Mouse (Mus musculus): ENCODE measurements at regions not wholly inside any gene's neighbourhood (a gene's known extent, or its start where the extent isn't known, plus 50 kb on each side); places are given as distances from the start of the nearest gene placed in this dataset.

DNA sequence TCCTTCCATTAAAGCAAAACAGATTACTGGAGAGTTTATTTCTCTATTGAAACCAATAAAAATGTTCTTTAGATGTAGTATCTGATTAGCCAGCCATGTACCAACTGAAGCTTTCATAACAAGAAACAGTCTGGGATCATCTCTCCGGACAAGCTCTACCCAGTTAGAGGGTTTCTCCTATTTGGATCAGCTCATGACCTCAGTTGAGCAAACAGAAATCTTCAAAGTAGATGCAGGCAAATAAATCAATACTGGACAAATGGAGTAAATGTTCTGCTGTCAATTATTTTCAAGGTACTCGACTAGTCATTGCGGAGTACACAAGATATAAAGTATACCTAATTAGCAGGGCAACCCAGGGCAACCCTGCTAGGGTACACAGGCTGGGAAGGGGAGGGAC lies 67.4 kb downstream of the Avpr1a start:
- DNase-seq = no peak

DNA sequence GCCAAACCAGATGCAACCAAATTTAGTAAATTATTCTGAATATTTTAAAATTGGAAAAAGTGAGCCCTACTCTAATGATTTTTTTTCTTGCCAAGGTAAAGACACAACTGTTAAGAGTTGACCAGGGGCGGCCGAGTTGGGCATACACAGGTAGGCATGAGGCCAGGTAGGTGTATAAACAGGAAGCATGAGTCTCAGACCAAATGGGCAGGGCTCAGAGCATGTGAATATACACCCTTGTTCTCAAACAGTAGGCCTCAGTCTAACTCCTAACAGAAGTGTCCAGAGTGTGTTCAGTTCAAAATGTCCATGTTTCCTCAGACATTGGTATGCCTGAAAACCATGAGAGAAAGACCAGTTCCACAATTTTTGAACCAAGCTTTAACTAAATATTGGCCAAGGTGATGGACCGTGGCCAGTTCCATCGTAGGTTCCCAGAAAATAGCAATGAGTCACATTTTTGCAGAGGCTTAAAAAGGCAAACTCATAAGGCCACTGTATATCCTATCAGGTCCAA lies 71.0 kb downstream of the Avpr1a start:
- no peak for DNase-seq

DNA sequence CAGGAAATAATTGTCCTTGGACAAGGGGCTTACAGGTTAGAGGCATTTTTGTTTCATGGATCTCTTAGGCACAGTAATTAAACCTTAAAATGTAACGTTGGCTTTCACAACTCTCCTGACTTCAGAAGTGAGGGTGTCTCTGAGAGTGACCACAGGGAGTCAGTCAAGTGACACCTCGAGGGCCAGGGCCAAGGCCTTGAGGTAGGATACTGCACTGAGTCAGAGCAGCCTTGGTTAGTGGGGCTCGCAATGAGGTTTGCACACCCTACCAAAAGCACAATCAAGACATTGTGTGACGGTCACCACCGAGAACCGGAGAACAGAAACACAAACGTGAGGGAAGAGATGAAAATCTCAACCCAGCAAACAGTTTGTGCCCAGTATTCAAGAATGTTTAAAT lies 71.7 kb downstream of the Avpr1a start:
- no peak for DNase-seq

DNA sequence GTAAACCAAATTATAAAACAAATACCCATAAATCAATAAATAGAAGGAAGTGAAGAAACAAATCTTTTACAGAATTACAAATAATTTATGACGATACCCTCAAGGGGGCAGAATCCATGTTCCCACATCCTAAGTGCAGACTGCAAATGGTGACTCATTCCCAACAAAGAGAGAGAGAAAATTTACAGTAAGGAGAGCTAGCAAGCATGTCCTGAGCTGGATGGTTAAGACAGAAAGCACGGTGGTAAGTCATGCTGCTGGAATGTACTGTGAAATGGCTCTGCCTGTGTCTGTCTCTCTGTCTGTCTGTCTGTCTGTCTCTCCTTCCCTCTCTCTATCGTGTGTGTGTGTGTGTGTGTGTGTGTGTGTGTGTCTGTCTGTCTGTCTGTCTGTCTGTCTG lies 74.3 kb downstream of the Avpr1a start:
- DNase-seq = no peak

DNA sequence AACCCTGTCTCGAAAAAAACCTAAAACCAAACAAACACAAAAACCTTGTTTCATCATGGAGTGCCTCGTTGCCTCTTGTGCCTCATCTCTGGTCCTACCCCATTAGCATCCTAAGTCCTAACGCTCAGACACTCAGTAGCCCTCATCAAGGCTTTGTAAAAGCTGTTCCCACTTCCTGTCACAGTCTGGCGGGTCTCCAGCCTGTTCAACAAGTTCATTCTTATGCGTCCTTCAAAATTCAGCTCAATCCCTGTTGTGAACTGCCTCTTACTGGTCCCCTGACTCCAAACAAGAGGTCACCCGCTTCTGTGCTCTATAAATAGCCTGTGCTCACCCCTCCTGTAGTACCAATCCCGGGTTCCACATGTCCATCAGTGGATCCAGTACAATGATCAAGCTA lies 77.1 kb downstream of the Avpr1a start:
- DNase-seq = peak; percentile 90

DNA sequence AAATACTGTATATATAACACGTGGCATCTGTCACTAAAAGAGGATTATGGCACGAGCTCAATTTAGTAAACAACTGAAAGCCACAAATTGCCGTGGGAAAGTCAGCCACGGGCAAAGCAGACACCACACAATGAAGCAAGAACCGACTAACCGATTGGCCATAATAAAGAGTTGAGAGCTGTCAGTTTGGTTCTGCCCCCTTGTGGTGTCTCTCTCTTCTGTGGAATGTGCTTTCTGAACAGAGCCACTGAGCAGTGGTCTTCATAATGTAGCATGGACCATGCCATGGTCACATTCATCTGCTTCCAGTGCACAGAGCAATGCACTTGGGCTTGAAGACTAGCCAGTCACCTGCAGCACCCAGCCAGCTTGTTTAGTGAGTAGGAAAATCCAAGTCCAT lies 77.5 kb downstream of the Avpr1a start:
- DNase-seq = no peak

DNA sequence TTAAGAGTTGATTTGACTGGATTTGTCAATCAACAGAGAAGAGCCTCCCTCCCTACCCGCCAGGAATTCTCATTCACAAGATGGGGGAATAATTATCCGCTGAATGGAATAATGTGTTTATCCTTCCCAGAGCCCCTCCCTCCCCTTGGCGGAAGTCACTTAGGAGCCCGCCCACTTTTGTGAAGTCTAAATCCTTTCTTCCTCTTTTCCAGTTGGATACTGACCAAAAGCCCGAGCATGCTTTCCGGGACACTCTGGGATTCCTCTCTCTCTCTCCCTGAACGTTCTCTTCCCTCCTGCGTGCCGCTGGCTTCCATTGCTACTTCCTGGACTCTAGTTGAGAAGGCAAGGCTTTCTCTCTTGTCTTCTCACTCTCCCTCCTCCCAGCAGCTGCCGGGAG lies 79.9 kb downstream of the Avpr1a start:
- DNase-seq = peak; percentile 90

DNA sequence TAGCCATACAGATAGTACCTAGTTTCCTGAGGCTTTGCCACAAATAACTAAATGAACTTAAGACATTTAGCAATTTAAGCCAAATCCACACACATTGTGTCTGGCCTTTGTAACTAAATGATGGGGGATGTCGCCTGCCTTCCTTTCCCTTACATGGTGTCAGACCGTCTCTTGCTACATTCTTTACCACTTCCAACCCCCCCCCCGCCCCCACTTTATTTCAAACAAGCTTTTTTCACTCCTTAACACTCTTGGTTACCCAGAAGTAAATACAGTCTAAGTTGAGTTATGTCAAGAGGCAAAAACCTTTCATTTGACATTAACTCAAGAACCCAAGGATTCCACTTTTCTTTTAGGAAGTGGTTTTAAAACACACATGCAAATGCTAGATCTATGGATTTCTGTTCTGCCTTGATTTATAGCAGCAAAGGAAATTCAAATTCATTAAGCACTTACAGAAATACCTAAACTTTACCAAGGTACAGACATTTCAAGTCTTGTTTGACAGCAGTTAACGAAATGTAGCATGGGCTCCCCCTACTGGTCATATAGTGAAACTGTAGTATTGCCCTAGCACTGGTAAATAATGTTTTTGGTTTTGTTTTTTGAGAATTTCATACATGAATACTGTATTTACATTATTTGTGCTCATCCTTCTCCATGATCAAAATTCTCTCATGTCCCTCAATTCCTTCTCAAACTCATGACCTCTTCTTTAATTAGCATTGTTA lies 80.8 kb downstream of the Avpr1a start:
- no peak for DNase-seq

DNA sequence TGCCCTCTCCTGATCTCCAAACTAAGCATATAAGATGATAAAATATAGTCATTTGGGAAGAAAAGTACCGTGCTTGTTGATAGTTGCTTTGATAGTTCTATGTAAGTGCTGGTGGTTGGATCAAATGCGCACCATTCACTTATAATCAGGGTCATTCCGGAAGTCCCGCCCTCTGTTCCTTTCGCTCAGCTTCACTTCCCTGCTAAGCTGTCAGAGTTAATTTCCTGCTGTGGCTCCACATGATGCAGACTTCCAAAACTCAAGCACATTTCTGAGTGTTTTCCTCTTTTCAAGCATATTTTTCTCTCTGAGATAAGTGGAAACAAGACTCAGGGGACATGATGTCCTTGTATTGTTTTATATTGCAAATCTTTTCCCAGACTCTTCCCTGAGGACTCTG lies 86.4 kb downstream of the Avpr1a start:
- peak; percentile 91 for DNase-seq

DNA sequence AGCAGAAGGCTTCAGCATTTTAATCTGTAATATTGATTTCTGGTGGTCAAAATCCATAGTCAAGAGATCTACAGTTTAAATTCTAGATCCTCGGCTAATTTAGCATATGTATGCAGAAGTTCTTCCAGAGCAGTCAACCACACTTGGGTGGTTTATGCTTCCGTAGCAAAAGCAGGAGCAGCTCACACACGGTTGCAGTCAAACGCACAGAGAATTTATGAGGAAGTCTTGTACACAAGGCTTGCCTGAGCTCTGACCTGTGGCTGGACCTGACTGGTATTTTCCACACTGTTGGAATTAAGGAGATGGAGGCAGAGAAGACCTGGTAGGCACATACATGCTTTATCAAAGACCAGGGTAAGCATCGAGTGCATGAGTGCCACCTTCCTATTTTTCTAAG lies 86.8 kb downstream of the Avpr1a start:
- DNase-seq = no peak

DNA sequence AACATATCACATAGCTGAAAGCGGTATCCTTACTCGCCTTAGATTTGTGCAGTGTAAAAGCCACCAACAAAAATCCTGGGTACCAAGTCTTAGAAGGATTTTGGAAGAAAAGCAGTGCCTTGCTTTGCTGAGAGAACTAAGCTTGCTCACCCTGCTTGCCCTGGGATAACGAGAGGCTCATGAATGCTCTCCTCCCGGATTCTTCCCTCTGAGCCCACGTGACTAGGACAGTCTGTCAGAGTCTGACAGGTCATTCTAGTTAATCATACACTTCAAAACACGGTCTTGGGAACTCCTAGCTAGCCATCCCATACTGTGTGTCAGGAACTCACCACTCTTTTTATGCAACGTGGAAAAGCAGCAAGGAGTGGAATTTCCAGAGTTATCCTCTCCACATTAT lies 91.4 kb downstream of the Avpr1a start:
- no peak for DNase-seq

DNA sequence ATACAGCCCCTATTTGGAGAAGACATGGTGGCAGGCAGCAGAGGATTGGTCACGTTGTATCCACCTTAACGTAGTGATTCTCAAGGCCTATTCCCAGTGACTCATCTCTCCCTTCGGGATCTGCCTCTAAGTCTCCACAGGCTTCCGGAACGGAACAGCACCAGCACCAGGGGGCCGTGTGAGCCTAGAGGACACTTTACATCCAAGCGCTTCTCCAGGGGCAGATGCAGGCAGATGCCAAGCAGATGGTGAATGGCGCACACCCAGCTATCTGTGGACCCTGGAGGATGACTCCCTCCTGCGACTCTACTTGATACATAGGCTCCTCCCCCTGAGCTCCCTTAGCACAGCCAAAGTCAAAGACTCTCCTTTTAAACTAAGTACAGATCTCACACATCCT lies 94.3 kb downstream of the Avpr1a start:
- DNase-seq = peak; percentile 91

DNA sequence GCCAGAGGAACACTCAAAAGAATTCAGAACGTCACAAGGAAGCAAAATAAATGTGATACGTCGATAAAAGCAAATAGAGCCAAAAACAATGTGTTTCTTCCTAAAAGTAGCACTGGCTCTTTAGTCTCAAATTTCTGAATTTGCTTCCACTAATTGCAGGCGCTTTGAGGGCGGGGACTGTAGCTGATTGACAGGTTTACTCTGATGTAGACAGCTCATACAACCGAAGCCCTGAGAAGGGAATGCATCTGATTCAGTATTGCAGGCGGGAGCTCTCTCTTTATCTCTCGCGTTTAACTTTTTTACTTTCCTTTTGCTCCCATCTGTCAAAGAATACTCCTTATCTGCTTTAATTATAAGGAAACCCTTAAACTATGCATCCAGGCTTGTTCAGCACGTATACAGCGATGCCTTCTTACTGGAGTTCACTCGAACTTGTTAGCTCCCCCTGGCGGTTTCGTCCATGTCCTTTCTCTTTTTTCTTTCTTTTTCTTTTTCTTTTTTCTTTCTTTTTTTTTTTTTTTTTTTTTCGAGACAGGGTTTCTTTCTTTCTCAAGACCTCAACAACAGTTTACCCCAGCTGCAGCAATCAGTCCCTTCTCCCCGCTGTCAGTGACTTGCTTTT lies 95.9 kb downstream of the Avpr1a start:
- DNase-seq = peak; percentile 88

DNA sequence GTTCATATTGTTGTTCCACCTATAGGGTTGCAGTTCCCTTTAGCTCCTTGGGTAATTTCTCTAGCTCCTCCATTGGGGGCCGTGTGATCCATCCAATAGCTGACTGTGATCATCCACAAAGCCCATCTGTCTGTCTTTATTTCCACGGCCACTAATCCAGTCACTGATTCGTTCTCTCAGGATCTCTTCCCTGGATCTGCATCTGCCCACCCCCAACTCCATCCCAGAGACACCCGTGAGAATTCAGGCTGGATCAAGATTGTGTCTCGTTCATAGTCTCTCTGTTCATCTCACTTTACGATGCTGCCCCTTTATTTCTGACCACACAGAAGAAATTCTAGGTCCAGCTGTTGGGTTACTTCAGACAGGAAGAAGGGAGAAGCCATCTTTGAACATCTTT lies 96.7 kb downstream of the Avpr1a start:
- DNase-seq = peak; percentile 60

DNA sequence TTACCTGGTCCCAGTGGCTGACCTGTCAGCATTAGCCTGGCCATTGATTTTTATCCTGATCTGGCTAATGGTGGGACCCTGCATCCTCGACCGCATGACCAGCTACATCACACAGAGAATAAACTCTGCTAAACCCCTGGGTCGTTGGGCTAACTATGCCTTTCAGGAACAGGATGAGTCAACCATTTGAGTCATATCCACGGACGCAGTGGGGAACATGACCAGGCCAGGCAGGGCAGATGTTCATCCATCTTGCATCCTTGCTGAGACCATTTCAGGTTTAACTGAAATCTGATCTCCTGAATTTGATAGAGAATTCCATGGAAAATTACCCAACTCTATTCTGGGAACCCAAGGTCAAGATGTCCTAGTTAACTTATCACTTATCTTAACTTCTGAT lies 103.3 kb downstream of the Avpr1a start:
- no peak for DNase-seq

DNA sequence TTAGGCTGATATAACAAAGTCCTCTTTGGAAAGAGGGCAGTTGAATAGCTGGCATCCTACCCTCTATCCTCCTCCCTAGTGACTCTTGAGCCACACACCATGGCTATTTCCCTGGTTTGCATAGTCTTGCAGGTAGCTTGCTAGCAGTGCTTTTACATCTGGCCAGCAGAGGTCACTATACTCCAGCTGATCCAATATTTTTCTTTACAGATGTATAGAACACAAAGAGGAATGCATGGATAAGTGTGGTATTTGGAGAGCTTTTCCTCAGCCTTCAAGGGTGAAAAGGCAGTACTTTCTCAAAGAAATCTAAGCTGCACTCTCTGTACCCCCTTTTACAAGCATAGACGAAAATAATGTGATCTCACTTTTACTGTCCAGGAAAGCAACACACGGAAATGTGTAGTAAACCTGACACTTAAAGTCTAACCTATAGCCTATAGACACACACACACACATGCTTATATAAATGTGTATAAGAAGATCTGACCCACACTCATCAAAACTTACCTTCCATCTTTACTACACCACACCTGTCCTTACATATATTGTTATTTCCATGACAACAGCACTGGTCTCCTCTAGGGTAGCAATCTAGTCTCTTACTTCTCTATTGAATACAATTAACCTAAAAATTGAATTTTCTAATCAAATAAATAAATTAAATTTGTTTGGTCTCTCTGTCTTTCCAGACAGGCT lies 105.0 kb downstream of the Avpr1a start:
- no peak for DNase-seq

DNA sequence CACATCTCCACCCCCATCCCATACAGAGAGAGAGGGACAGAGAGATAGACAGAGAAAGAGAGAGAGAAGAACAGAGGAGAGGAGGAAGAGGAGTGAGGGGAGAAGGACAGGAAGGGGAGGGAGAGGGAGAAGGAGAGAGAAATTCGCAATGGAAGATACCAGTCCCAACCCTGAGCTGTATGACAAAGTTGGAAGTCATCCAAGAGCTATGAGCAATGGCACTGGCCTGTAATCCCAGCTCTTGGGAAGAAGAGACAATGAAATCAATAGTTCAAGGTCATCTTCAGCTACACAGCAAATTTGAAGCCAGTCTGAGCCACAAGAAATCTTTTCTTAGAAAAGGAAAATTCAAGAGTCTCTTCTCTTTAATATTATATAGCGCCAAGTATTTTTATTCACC lies 105.6 kb downstream of the Avpr1a start:
- peak; percentile 50 for DNase-seq

DNA sequence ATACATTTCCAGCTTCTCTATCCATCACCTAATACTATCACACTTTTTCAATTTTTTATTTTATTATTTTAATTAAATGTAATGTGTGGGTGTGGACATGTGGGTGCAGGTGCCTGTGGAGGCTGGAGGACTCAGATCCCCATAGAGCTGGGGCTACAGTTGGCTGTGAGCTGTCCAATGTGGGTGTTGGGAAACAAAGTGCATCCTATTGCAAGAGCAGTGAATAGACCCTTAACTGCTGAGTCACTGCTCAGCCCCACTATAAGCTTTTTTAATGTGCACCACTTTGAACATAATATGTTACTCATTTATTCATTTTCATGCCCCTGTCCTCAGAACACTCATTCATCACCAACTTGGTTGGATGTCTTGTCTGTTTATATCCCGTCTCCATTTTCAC lies 110.4 kb downstream of the Avpr1a start:
- DNase-seq = no peak

DNA sequence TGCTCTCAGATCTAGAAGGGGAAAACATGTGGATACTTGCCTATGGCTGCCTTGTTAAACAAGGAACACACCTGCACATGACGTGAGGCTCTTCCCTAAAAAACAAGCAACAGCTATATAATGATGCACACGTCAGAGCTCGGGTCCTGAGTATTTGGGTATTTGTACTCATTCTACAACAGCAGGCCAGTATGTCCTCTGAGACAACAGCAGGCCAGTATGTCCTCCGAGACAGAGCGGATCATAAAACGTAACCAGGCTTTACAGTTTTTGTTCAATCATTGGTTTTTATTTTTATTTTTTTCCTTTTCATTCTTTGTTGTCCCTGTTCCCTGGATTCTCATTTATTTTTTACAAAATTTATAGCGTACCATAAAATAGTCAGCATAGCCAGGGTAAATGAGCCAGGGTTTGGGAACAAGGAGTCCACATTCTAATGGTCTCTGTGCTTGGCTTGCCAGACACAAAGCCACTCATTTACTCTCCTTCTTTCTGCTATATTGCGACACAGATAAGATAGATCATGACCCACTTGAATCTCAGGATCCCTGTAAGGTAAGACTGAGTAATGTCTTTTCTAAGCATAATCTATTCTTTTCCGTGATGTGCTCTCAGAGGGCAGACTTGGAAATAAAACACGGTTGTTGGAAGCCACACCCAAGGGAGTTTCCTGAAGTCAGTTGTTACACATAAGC lies 111.8 kb downstream of the Avpr1a start:
- no peak for DNase-seq

DNA sequence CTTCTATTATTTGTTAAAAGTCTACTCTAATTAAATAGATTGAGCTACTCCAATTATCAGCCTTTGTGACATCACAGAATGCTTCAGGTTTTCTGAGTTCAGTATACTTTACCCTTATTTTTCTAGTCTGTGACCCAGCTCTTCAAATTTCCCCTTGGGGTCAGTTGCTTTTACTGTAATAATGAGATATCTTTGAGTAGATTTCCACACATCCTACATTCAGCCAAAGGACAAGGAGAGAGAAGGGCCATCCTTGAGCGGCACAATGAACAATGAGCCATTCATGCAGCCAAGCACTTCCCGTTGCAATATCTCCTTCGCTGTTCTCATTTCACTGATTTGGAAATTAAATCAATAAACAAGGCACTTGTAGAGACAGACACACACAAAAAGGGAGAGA lies 113.6 kb downstream of the Avpr1a start:
- DNase-seq = peak; percentile 58

DNA sequence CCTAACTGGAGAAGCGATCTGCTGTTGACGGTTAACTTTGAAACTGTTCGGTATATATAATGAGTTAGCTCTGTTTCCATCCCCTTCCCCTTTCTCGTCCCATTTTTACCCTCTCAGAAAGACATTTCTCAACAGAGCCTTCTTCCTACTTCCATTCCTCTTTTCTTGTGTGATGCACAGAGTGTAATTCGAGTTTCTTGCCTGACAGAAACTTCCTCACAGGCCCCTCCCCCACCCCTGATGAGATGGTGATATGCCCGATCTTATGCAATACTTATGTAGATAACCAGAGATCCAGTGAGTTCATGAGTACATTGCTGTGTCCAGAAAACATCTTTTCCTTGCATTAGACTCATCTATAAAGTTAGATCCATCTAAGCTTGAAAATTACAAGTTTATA lies 114.2 kb downstream of the Avpr1a start:
- peak; percentile 86 for DNase-seq

DNA sequence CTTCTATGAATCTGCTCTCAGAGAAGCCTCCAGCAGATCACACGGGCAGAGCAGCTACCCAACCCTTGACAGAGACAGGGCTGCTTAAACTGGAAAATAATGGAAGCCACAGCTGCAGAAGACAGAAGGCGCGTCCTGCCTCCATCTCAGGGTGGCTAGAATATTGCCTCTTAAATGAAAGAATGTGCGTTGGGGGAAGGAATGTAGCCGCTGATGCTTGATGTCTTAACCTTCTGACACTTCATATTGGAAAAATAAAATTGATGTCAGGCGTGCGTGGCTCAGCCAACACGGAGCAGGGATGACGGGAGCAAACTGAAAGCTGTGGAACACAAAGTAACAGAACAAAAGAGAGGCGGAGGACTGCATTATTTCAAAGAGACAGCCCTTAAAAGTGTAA lies 114.6 kb upstream of the Ppm1h start:
- peak; percentile 64 for DNase-seq

DNA sequence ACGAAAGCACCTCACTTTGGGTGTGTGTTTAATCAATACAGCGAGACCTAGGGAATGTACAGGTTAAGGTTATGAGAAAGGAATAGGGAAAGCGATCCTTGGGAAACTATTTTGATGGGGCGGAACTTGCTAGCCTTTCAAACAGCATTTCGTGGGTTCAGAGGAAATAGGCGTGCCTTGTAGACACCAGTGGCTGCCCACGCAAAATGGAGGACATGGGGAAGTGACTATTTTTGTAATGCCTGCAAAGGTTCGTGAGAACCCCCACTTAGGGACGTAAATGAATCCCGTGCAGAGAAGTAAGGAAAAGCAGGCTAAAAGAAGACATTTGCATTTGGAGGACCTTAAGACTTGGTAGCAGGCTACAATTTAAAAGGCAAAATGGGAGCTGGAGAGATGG lies 114.1 kb upstream of the Ppm1h start:
- peak; percentile 66 for DNase-seq

DNA sequence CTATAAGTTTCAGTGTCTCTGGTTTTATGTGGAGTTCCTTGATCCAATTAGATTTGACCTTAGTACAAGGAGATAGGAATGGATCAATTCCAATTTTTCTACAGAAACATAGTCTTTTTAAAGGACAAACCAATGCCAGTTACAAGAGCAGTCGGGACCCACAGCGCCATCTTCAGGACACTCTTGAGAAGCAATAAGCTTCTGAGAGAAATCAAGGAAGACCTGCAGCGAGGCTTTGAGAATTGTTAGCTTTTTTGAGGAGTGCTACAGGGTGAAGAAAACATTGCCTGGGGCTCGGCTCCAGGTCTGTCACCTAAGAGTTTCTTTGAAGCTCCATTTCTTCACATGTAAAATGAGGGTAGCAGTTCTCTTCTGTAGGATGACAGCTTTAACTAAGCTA lies 112.0 kb upstream of the Ppm1h start:
- DNase-seq = peak; percentile 71

All from heart, adult 11 months (tissue).